Mouse (Mus musculus): Measurements from ENCODE around the gene Snx15.
"Not testable (repeated sequence)": the region's sequence is repeated elsewhere in the genome, so short reads cannot be mapped to it uniquely, and the experiment has no call there.

Gene Snx15

DNA sequence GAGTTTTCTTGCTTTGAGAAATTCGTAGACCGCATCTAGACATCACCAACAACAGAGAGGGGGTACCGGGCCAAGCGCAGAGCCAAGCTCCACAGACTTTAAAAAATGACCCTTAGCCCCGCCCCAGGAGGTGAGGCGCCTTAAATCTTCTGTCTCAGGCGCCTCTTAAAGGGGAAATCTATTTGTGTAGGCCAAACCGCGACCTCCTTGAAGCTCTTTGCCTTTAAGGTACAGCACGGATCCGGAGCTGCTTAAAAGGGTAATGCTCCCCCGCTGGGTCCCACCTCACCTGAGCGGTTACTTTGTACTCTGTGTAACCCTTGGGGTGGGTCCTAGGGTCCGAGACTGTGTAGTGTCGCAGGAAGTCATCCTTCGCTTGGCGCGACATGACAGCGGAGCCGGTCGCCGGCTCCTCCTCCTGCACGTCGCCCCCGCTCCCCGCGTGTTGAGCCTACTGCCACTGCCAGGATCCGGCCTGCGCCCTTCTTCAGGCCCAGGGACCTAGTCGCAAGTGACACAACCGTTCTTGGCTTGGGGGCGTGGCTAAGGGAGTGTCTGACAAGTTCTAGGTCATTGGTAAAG, at the start of gene Snx15:
Snx15 (minus strand) TSS at position 545 of the 582 bp plus-strand sequence.
- peak; percentile 95 to 97 for DNase-seq

DNA sequence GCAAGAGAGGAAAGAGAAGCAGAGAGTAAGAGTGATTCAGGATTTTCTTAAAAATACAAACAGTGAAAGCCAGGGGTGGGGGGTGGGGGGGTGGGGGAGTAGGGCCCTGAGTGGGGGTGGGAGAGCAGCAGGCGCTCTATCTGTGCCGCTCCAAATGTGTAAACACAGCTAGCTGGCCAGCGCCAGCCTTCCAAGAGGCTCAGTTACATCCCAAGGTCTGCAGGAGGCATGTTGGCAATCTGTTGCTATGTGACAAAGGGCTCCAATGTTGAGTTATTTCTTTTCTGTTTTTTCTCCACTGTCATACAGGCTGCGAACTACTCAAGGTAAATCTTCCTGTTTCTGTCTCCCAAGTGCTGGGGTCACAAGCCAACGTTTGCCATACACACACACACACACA, 46.7 kb upstream of the Snx15 start:
- DNase-seq, result no peak

DNA sequence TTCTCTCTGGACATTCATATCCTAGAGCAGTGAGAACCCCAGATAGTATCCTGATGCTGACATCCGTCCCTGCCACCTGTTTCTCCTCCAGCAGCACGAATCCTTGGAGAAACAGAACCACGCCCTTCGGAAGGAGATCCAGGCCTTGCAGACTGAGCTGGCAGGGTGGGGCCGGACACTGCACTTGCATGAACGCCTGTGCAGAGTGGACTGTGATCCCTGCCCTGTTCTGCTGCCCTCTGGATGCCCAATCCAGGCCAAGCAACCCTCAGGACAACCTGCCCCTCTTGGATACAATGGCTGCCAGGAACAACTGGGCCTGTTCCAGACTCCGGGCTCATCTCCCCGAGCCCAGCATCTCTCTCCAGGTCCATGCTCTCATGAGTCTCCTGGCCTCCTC, 43.1 kb upstream of the Snx15 start:
- DNase-seq, result no peak

DNA sequence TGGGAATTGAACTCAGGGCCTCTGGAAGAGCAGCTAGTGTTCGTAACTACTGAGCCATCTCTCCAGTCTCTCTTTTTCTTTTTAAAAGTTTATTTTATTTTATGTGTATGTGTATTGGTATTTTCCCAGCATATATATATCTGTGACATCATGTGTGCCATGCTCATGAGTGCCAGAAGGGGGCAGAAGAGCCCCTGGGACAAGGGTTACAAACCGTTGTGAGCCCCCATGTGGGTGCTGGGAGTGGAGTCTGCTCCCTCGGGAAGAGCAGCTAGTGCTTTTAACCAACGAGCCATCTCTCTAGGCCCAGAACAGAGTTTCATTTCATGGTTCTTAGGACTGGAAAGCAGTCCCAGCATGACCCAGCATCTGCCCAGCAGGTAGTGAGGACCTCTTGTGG, 38.6 kb upstream of the Snx15 start:
- no peak for DNase-seq

DNA sequence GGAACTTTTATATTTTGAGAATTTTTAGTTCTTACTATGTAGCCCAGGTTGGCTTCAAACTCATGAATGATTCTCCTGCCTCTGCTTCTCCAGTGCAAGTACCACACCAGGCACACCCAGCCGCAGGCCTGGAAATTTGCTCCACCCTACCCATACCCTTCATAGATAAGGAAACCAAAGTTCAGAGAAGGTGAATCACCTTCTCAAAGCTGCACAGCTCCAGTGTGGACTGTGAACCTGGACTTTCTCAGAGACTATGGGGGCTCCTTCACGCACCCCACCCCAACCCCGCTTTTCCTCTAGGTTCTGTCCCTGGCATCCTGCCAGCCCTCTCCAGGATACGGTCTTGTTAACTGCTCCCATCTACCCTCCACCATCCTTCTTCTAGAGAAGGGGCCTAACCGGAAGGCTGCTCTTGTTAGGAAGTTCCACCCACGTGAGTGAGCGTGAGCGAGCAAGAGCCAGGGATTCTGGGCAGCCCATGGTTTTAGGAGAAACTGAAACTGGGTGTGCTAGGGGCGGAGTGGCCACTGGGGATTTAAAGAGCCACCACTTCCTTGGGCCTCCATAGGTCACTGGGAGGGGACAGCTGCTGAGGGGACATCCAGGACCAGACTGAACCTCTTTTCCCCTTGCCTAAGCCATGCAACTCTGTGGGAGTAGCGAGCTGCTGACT, 35.9 kb upstream of the Snx15 start:
- DNase-seq, result no peak

DNA sequence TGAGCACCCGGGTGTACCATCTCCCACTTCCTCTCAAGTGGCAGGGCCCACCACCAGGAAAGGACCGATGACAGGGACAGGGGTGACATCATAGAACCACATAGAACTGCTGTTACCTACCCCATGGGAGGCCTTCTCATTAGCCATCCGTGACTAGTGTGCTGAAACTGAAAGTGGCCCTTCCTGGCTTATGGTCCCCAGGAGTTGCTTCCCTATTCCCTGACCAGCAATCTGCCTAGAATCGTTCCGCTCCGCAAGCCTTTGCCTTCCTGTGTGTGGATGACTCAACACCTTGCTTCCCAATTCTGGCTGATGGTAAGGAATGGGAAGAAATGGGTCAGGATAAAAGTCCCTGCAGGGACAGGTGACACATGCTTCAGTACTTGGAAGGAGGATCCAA, 29.1 kb upstream of the Snx15 start:
- DNase-seq, result no peak

DNA sequence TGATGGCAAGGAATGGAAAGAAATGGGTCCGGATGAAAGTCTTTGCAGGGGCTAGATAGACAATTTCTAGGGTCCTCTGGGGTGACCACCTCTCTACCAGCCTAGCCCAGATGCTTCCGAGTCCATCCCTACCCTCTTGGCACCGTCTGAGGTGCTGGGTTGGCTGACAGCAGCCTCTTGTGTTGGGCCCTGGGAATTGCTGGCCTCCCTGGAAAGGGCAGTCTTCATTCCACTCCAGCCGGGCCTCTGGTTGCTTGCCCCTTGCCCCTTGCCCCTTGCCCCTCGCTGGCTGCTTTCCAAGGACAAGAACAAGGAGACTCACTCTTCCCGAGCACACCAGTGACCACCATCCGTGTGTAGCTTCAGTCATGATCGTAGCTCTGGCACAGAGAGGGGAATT, 28.3 kb upstream of the Snx15 start:
- no peak for DNase-seq

DNA sequence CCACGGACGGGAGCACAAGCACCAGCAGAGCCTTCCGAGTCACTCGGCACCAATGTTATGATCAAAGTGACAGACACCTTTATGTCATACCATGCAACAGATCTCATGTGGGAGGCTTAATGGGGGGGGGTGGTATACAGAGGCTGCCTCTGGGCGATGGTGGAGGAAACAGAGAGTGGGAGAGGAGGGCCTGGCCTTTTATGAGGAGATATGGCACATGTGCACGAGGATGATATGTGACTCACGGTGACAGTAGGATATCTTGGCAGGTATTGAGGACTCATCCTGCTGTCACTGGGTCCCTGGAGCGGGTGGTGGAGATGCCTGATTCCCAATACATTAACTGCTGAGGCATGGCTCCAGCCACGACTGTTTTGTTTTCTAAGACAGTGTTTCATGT, 27.1 kb upstream of the Snx15 start:
- no peak for DNase-seq

DNA sequence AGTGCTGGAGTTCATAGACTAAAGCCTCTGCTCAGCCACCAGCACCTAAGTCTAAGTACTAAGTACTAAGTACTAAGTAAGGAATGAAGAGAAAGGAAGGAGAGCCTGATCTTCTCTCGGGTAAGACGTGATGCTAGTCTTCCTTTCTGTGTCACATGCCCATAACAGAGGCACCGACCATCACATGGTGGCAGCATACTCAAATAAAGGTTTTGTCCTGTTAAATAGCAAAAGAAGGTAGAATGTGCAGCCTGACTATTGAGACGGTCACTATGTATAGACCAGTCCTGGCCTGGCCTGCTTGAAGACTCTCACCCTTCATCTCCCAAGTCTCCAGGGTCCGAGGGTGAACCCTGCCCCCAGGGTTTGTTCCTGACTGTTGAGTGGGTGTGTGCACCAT, 16.7 kb upstream of the Snx15 start:
- DNase-seq, result no peak

DNA sequence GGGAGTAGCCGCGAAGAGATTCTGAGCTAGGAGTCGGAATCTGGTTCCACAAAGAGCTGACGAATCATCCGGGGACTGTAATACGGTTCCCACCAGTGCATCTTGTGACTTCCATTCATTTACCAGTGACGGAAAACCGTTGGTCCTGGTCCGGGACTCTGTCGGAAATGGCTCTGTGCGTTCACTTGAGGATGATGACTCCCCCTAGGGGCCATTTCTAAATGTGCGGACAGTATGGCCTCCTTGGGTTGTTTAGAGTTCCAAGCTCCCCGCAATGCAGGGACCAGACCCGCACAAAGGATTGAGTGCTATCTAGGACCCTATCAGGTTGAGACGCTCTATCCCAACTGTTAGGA, 13.3 kb upstream of the Snx15 start, which contains the start of gene Arl2:
Arl2 (minus strand) TSS at position 155 of the 356 bp plus-strand sequence.
- peak; percentile 71 to 75 for DNase-seq

DNA sequence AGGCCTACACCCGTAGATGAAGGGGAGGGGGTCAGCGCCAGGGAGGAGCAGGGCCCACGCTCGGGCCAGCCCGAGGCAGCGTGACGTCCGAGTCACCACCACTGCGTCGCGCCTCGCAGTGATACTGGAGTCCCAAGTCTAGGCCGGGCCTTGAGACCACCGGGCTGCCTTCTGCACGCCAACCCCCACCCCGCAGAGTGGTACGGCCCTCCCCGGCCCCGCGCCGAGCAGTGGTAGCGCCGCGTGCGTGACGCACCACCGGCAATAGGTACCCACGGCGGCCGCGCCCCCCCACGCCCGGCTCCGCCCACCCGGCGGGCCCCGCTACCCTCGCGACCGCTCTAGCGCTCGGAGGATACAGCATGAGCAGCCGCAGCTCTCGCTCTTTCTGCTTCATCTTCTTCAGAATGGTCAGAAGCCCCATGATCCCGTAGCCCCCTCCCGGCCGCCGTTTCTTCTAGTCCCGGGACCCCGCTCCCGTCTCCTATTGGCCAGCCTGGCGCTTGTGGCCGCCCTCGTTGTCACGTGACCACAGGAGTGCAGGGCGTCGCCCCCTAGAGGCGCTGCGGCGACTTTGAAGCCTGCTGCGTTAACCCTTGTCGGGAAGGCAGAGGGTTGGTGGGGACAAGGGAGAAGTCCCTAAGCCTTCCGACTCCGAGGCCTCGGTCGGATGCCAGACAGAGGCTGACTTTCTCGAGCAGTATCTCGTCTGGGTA, 12.7 kb upstream of the Snx15 start, which contains the start of gene Batf2:
Batf2 (plus strand) TSS at position 306 of the 716 bp plus-strand sequence.
- peak; percentile 91 to 93 for DNase-seq

DNA sequence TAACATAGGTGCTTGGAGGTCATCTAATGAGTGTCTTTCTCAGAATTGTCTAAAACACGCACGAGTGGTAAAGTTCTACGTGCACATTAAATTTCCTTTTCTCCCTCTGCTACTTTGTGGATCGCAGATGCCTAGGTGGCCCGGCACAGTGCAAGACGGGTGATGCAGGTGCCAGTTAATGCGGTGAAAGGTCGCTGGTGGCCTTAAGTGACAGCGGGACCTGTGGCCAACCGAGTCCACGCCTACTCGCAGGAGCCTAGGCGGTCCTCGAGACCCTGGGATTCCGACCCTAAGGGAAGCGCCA, 12.2 kb upstream of the Snx15 start:
- DNase-seq, result no peak

DNA sequence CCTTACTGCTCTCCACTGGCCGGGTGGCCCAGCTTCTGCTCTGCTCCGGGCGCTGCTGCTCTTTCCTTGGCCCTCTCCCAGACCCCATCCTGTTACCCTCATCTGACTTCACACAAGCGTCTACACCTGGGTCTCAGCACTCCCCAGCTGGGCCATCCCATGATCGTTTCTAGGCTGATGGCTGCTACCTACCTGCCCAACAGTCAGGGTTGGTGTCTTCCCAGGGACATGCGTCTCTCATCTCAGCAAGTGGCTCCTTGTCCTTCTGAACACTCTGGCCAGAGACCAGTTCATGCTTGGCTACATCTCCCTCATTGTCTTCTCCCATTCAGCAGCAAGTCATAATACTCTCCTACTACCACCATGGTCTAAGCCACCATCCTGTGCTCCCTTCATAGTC, 11.6 kb upstream of the Snx15 start:
- no peak for DNase-seq

DNA sequence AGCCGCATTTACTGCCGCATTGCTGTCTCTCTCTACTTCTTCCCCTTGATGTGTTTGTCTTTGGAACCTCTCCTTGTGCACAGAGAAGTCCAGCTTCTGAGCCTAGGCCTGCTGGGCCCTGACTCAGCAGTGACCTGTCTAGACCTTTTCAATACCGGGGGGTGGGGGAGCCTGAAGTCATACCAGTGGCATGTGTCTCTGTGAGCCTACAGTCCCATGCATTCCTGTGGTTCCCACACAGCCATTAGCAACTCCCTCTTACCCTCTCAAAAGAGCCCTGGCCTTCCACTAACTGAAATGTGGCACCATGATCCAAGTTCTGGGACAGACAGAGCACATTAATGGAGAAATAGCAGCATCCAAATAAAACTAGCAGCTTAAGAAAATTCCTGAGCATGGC, 8.3 kb upstream of the Snx15 start:
- no peak for DNase-seq

DNA sequence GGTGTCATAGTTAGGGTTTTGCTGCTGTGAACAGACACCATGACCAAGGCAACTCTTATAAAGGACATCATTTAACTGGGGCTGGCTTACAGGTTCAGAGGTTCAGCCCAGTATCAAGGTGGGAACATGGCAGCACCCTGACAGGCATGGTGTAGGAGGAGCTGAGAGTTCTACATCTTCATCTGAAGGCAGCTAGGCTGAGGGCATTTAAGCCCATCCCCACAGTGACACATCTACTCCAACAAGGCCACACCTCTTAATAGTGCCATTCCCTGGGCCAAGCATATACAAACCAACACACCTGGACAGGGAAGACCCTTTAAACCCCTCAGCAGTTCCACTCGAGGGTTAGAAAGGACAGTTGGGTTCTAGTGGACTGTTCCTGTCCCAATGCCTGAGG, 5.1 kb upstream of the Snx15 start:
- DNase-seq, result not testable (repeated sequence)

DNA sequence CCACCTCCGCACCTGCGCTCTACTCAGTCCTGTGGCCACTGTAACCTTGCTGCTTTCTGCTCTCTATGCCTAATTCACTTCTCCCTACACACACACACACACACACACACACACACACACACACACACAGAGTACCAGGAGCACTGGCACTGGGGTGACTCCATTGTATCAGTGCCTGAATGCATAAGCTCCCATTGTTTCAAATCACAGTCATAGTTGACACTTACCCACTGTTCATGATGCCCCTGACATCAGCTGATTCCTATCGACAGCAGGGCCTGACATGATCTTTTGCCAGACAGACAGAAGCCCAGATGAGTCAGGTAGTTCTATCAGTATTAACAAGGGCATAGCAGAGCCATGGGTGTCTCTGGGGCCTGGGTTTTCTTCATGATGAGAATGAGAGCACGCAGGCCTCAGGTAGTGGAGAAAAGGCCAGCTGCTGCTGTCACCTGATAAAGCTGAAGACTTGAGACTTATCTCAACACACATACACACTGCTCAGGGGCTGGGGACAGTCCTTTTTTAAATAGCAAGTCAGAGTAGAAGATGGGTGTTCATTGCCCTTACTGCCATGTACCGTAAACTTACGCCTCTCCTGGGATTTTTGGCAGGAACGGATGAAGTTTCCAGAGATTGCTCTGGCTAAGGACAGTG, 4.2 kb upstream of the Snx15 start:
- DNase-seq, result no peak

DNA sequence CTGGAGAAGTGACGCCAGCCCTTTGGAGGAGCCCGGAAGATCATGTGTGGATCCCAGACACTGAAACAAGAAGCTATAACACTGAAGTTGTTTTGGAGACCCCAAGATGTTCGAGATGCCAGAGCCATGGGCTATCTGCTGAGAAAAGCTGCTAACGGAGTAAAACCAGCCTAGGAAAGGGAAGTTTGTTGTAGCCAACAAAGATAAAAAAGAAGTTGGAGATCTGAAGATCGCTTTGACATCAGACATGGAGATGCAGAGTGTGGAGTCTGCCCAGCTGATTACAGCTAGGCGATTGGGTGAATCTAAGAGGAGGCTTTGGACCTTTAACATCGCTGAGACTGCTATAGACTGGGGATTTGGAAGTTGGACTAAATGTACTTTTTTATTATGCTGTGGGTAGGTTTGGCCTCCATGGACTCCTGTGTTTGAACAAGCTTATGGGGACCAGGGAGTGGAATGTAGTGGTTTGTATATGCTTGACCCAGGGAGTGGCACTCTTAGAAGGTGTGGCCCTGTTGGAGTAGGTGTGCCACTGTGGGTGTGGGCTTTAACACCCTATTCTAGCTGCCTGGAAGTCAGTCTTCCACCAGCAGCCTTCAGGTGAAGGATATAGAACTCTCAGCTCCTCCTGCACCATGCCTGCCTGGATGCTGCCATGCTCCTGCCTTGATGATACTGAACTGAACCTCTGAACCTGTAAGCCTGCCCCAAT, 2.5 kb upstream of the Snx15 start:
- DNase-seq, result not testable (repeated sequence)

DNA sequence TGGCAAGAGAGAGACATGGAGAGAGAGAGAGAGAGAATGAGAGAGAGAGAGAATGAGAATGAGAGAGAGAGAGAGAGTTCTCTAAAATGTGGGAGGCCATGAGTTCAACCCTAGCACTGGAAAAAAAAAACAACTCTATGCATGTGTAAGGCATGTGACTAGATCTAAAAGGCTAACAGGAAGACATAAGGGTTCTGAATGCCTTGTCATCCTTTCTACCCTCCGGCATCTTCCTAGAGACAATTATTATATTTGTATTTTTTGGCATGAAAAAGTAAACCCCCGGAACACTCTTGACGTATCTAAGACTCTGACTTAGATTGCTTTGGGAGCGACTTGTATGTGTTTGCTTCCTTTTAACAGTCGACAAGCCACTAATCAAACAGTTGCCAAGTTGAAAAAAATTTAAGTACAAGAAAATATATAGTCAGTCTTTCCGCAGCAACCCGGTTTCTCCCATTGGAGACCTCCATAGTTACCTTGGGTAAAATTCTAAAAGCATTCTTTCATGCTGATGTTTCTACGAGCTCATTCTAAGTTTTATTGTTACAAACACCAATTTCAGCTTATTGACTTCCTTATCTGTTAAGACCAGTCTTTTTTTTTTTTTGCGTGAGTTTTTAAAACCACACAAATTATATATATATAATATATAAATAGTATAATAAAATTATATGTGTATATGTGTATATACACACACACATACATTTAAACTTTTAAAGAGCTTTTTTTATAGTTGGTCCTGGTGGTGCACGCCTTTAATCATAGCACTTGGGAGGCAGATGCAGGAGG, 1.1 kb downstream of the Snx15 start:
- no peak for DNase-seq

DNA sequence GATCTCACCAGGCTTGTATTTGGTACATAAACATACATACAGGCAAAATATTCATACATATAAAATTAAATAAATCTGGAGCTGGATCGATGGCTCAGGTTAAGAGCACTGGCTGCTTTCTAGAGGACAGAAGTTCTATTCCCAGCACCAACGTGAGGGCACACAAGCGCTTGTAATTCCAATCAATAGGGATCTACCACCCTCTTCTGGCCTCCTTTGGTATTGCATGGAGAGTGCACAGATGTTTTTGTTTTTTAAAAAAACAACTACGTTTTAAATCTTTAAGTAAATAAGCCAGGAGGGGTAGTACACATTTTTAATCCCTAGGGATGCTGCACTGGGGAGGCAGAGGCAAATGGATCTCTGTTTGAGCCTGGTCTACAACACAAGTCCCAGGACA, 1.8 kb downstream of the Snx15 start:
- peak in 1 of 2 experiments; percentile 27 for DNase-seq

DNA sequence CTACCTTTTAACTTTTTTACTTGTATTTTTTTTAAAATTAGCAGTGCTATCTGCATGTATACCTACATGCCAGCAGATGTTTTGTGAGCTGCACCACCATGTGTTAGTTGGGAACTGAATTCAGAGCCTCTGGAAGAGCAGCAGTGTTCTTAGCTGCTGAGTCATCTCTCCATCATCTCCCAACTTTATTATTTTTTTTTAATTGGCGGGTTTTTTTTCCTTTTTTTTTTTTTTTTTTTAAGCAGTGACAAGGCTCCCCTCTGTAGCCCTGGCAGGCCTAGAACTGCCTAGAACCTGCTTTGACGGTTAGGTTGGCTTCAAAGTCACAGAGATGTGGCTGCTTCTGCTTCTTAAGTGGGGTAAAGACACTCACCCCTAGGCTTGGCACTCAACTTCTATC, 3.2 kb downstream of the Snx15 start:
- DNase-seq, result no peak

DNA sequence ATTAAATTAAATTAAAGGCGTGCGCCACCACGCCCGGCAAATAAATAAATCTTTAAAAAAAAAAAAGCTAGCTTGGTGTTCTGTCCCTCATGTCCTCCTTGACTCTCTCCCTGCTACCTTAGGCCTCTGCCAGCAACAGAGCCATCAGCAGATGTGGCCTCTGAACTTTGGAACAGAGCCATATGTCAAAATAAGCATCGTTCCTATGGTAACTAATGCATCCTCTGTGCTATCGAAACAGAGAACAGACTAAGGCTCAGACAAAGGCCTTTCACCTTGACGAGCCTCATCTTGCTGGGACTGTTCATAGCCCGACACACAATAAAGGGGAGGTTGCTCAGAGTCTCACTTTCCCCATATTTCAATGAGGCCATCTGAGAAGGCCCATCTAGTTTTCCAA, 4.8 kb downstream of the Snx15 start:
- DNase-seq, result no peak

DNA sequence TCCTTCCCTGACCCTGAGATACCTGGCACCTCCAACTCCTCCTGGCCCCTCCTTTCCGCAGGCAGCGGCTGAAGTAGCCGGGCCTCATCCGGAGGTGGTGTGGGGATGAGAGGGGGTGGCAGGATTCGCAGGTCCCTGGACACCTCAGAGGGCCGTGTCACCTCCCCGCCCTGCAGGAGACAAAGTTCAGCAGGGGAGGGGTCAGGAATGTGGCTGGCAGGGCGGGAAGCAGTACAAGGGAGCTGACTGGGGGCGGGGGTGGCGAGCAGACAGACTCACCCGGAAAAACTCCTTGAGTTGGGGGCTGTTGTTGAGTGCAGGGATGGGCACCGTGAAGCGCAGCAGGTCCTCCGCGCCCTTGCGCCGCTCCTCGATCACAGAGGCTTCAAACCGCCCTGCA, 6.3 kb downstream of the Snx15 start:
- DNase-seq, result no peak

Data from thymus, postnatal 36 days (tissue).